Mouse (Mus musculus) frontal cortex, adult 2 months (tissue): ENCODE data around the gene Cckar. TPM values are rescaled to one million over a fixed set of nuclear protein-coding genes. Genes with fewer than 3 reads are reported as not detected.
A peak's percentile ranks its signal among the peaks of the same experiment; 100 is the strongest.

ENCODE experiments used
- DNase-seq, 2 experiments: peaks; one replicate each; pipeline ENCODE4 v3.0.0; 2022; ENCODE audit warnings: low spot score in 1 of 2; ENCODE audit errors: extremely low spot score in 1 of 2
- polyA plus RNA-seq: library from polyadenylated mRNA; depleted of rRNA; stranded (reverse); fragments of >200 nt; gene quantifications from 2 replicates; pipeline ENCODE4 v1.2.3, GENCODE M21; 2012; rRNA removed

Cckar gene
- not detected in 2 replicates for polyA plus RNA-seq

DNA sequence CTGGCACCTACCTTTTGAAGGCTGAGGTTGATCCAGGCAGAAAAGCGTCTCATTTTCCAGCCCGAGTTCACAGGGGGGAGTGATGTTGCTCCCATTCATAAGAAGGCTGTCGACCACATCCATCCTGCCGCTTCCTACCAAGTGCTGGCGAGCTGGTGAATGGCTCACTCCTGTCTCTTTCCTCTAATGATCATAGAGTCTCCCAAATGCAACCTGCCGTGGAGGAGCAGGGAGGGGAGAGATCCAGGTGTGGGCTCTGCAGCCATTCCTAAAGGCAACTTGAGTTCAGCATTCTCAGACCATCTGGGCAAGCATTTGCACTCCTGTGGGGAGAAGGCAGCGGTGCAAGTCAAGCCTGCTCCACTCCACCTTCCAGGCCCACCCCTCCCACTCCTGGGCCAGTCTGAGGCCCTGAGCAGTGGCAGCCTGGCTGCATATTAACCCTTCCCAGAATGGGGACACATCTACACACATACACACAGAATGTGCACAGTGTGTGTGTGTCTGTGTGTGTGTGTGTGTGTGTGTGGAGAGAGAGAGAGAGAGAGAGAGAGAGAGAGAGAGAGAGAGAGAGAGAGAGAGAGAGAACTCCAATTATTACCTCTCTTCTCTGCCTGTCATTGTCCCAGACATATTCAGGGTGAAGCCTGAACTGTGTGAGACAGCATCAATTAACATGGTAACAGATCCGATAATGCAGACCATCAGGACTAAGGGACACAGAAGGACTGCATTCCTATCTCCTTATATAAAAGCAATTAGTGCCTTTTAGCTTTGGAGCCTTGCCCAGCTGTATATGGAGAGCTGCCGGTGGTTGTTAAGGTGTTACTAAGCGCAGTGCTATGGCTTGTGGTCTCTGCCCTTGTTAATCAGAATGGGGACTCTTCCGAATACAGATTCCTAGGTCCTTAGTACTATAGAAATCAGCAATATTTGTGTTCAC lies at the start of gene Cckar:
Gene Cckar (minus strand): TSS at position 471 of the 943 bp plus-strand sequence.
- no peak for DNase-seq

DNA sequence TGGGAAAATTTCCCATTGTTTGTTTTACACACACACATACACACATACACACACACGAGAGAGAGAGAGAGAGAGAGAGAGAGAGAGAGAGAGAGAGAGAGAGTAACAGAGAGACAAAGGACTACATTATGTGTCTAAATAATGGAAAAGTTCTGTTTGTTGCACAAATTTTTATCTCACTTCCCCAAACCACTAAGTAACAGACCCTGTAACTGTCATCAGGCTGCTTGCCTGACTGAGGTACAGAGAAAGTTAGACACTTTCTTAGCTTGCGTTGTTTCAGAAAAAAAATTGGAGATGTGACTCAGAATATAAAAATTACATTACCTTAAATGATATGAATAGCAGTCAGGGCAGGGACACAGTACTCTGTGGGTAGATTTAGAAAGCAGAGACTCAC lies 36.6 kb upstream of the Cckar start:
- DNase-seq, result no peak

DNA sequence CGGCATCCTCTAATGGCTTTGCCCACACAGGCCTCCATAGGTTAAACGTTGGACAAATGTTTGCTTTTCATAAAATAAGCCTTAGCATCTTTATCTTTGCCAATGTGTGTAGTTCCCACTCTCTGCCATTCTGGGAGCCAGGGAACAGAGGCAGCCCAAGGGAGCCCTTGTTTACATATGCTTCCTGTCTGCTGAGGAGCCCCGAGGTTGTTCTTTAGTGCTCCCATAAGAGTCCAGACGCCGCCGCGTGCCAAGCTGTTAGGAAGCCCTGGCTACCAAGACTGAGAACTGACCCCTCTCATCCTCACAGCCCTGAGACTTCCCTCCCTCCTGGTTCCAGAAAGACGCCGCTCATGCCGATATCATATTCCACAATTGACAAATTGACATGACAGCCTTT lies 25.4 kb upstream of the Cckar start:
- DNase-seq, result no peak

DNA sequence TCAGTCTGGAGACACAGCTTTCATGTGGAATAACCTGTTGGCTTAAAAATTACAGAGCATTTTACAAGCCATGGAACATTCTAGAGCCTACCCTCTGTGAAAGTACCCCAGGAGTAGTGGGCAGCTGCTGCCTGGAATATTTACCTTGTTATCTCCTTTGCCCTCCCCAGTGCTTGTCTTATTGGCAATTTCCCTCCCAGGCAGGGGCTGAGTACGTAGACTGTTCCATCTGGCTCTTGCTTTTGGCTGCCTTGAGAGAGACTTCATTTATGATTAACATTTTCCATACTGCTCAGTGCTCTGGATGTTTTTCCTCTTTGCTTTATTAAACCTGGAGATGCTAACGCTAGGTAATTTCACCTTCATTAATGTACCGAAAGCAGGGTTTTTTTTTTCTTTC lies 20.1 kb upstream of the Cckar start:
- no peak for DNase-seq

DNA sequence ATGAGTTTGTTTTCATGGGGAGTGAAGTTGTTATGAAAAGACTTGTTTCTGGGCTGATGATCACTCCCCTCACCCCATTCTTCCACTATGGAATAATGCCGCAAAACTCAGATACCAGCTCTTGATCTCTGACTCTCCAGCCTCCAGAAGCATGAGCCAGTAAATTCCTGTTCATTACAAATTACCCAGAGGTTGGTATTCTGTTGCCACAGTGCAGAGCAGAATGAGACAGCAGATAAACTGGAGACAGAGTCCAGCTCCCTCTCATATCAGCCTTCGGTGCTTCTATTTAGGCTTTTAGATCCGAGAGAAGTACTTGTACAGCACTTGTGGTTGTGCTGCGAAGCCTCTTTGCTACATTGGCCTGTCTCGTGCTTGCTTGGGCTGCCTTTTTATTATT lies 18.5 kb upstream of the Cckar start:
- DNase-seq, result no peak

DNA sequence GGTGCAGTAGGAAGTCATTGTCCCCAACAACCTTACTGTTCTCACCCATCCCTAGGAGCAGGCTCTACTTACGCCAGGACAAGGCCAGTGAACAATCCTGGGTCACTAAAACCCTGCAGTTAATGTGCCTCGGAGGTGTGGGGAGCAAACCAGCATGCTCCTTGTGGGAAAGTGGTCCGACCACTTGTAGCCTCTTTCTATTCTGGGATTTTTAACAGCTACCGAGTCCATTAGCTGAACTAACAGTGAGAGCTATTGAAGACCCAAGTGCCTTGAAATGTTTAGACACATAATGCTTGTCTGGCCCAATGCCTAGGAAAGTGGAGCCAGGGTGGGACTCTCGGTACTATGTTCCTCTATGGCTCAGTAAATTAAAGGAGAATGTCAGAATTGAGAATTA lies 9.0 kb upstream of the Cckar start:
- no peak for DNase-seq

DNA sequence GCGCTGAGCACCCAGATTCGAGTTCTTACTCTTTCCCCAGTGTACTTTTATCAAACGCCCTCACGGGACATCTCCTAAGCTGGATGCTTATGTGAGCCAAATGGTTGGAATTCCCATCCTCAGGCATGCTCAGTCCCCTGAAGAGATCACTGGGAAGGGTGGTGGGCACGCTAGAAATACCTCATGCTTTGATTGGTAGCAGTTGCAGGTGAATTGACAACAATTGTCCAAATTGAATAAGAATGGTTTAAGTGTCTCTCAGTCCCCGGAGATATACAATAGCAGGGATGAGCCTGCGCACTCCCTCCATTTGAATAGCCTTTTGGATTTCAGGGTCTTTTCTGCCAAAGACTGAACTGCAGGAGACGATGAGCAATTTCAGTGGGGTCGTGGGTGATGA lies 3.8 kb upstream of the Cckar start:
- no peak for DNase-seq

DNA sequence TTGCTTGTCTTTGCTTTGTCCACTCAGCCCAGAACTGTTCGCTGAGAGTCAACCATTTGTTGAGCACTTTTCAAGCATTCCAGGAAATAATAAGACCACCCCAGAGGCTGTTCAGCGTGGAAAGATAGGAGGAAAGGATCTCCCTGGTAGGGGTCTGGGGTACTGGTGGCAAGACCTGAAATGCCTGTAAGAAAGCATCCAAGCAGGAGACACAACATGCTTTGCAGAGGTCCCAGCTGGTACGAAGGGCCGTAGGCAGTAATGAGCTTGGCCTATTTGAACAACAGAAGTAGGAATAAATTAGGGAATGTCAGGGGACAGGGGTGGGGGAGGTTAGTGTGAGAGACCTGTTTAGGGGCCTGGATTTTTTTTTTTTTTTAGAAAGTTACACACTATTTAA lies 686 bp upstream of the Cckar start:
- no peak for DNase-seq

DNA sequence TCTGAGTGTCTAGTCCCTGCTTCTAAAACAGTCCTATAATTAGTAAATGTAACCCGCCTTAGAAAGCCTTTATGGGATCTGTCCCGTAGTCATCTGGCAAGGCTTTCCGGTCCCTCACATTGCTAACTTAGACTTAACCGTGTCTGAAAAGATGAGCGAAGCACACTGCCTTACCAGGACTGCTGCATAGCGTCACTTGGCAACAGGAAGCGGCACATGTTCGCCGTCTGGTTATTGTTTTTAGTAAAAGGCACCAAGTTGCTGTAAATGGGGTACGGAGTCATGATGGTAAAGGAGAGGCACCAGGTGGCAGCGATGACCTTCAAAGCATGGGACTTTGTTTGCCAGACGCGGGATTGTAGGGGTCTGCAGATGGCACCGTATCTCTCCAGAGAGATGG lies 4.8 kb downstream of the Cckar start:
- DNase-seq, result peak in 1 of 2 experiments; percentile 4

DNA sequence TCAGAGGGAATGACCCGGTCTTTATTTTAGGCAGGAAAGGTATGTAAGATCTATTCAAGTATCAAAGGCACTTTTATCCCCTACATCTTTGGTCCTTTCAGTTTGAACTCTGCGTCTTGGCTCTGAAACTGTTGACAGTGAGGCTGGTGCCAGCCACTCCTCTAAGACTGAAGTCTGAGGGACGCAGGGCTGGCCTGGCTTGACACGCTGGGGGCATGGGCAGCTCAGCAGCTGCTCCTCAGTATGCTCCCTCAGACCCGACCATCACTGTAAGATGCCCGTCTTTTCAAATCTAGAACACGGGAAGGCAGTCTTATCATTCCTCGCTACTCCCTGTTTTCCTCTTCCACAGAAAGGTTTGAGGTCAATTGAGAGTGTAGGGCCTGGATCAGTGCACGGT lies 9.7 kb downstream of the Cckar start:
- DNase-seq, result no peak

DNA sequence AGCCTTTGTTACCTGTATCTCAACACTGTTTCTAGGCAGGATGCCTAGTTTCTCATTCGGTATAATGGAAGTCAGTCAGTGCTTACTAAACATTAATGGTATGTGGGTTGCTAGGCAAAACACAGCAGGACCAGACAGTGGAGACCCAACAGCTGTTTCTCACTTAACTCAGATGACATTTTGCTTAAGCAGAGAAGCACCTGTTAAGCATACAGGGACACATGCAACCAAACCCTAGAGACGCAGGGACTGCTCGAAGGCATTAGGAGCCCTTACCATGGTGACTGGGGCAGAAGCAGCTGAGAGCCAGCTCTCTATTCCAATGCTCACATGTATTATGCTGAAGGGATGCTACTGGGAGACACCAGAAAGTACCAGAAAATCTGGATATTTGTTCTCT lies 10.8 kb downstream of the Cckar start:
- DNase-seq, result no peak

DNA sequence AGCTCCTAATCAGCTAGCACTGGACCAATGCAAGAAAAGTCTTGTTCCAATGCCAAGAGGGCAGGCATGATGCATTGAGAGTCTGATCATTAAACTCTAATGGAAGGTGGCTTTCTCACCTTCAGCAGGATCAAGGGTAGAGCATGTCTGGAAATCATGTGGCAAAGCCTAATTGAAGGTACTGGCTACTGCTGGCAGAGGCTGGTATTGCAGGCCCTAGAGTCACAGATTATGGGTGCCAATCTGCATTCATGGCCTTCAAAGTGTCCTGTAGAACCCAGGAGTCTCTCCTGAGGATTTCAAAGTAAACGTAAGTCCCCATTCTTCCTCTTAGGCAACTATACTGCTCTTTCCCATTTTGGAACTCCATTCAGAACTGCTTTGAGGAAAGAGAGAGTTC lies 14.8 kb downstream of the Cckar start:
- DNase-seq, result no peak

DNA sequence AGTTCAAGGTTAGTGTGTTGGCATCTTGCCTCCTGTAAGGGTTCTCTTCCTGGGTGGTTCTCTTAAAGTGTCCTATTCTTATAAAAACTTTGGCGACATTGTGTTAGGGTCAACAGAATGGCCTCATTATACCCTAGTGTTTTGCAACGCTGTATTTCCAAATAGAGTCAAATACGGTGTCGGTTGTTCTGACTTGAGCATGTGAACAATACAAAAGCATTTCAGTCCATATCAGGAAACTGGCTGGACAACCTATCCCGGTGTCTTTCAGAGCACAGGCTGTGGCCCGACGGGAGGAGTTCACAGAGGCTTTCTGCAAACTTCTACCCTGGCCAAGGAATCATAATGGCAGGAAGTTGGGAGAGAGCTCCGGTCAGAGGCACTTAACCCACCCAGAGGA lies 15.4 kb downstream of the Cckar start:
- no peak for DNase-seq

DNA sequence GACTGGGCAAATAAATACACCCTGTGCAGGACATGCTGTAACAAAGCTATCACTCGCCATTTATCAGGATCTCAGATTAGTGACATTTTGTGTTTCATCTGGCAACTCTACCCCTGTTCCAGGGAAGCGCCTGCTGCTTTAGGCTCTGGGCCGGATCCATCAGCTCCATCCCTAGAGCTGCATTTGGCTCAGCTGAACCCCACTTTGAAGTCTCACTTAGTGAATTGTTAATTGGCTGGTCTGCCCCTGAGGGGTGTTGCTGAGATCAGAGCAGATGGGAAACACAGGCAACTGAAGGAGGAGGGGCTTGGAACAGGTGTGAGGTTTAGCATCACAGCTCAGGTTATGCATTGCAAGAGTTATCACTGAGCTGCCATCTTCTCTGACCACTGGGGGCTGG lies 15.9 kb downstream of the Cckar start:
- no peak for DNase-seq

DNA sequence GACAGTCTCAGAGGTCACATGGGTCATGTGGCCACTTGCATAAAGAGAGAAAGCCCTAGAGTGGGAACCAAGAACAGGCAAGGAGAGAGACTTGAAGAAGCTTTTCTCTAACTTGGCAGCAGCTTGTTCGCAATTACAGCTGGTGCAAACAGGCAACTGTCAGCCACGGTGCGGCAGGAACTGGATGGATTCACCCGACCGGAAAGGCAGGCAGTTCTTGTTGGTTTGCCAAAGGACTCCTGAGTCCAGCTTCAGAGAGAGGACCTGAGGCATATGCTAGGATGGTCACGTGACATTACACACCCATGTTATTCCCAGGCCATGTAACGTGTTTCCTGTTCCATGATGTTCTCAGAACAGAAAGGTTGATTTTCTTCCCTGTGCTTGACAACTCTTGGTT lies 19.2 kb downstream of the Cckar start:
- no peak for DNase-seq

DNA sequence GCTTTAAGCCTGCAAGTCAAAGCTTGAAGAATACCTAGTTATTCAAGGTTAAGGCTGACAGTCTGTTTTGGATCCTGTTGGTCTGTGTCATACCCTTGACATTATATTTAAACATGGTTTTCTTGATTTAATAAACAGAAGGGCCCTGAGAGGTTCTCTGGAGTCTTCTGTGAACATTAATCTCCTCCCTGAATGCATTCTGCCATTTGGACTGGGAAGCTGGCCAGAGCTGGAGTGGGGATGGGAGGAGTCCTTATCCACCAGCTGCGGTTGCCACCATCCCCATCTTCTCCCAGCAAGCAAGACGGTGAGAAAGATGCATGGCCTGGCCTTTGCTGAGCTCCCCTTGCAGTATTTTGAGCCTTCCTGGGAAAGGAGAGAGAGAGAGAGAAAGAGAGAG lies 21.1 kb downstream of the Cckar start:
- no peak for DNase-seq

DNA sequence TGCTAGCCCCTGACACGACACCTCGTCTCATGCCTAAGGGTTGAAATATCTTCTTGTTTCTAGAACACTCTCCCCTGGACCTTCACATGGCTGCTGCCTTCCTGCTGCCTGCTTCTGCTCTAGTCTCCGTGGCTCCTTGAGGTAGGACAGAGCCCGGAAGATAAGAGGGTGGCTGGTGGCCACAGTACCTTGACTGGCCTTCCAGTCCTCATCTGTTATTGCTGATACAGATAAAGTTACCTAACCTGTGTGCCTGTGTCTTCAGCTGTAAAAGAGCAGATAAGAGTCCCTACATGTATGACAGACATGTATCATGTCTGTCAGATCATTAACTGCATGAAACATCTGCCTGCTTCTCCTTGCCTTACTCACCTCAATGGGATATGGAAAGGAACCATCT lies 21.9 kb downstream of the Cckar start:
- DNase-seq, result no peak

DNA sequence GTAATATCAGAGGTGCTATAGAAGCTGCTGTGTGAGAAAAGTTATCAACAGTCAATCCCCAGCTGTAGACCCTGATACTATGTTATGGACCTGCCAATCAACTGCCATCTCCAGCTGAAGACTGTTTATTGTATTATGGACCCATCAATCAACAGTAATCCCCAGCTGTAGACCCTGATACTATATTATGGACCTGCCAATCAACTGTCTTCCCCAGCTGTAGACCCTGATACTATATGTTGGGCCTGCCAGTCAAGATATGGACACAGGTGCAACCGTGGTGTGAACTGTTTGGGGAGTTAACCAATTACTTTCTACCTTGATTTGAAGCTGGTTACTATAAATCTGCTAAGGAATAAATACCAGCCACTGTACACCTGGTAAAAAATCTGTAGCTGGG lies 23.1 kb downstream of the Cckar start:
- DNase-seq, result no peak

DNA sequence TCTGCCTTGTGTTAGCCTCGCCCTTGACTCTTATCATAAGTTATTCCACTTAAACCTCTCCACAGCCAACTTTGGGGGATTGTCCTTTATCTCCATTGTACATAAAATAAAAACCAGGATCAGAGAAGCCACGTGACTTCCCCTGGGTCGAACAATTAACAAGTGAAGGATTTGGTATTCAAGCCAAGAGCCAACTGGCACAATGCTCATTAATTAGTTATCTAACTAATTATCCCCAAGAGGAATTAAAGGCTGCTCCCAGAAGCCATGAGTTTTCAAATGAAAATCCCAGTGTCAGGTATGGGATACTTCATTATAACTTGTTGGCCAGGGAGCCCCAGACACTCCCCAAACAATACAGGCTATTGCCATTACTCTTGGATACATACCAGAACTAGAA lies 23.6 kb downstream of the Cckar start:
- DNase-seq, result no peak

DNA sequence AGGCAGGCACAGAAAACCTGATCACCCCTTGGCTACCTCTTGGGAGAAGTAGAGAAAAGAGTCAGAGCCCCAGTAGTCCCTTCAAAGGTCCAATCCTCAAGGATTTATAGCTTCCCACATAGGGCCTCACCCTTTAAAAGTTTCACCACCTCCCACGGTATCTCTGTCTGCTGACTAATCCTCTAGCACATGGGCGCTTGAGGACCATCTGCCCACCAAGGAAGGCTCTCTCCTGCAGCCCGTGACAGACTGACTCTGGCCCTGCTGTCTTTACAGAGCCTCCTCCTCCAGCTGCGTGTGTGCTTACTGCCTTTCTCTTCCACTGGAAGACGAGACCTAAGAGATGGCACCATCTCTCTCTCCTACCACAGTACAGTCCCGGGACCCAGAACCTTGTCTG lies 27.9 kb downstream of the Cckar start:
- DNase-seq, result peak; percentile 21 to 63

DNA sequence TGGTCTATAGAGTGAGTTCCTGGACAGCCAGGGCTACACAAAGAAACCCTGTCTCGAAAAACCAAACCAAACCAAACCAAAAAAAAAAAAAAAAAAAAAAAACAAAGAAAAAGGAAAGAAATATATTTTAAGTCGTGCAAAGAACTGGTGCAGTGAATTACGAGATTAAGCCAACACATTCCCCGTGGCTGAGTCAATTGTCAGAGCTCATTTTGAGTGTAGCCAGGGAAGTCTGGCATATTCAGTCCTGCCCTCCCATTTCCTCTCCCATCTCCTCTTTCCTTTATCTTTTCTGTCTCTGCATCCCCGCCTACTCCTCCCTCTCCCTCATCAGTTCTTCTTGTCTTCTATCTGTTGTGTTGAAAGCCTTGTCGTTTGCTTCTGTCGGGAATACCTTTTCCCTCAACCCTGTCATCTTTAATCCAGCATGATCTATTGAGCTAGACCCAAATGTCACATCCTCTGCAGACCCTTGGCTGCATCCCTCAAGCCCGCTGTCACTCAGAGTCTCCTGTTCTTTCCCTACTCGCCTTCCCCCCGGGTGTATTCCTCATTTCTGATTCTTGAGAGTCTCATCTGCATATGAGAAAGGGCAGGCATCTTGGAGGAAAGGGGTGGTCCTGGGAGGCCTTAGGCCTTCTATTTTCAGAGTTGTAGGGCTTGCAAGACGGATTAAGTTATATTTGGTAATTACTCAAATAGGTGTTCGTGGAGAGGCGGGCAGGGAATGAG lies 29.3 kb downstream of the Cckar start:
- DNase-seq, result no peak

DNA sequence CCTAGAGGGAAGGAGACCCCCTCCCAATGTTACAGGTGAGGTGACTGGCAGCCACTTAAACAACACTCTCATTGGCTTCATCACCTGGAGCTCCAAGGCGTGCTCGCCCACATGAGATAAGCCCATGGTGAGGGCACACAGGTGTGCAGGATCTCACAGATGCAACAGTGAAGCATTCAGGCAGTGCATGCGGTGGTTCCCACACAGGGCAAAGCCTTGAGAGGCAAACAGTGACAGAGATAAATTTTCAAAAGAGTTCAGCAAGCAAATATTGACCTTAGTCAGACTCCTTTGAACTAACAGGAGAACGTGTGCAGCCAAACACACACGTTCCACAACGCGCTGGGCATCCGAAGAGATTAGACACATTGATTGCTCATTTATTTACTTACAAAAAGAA lies 30.8 kb downstream of the Cckar start:
- no peak for DNase-seq
